28 mouse cellular contexts compared by ENCODE assay signal in the genomic region with DNA sequence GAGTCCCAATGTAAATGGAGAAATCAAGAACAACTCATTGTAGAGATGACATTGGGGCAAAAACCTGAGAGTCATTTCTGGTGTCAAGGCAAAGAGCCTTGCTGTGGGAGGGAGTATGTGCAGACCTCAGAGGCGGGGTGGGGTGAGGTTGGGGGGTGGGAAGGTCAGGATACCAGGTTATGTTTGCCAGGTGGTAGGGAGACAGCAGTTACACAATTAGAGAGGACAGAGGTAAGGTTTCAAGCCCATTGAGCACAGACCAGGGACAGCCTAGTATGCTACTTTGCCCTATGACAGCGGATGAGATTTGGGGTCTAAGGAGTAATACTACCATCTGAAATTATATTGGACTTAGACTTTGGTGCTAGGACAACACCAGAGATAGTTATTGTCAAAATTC. TPM values are rescaled to one million over a fixed set of nuclear protein-coding genes. Genes with fewer than 3 reads are reported as not detected.
"Had no signal": no experiment of that assay in that cellular context is flagged by ENCODE, and none has a peak within 500 bp of the region (broad histone marks: within the 10 kb centered on the region; RNA-seq: fewer than 3 reads in every experiment).

No protein-coding gene starts in this region.

- H3K36me3 ChIP-seq: heart, embryonic 12.5 days; hindbrain, embryonic 10.5 days; hindbrain, embryonic 12.5 days; intestine, embryonic 15.5 days; limb, embryonic 13.5 days; limb, embryonic 15.5 days had no signal

- DNase-seq: gastrocnemius, adult 2 months; gastrocnemius, postnatal 10 days; gastrocnemius, postnatal 25 days; heart, adult 2 months; heart, postnatal 10 days; heart, postnatal 4 days; kidney, adult 18-20 months; kidney, adult 8-10 months; kidney, postnatal 10 days; kidney, postnatal 25 days; kidney, postnatal 4 days; layer of hippocampus, postnatal 36 days; left cerebral cortex, postnatal 4 days had no signal

- H3K27me3 ChIP-seq: heart, embryonic 12.5 days; hindbrain, embryonic 12.5 days; intestine, embryonic 15.5 days; limb, embryonic 13.5 days; limb, embryonic 15.5 days had no signal

- H3K9ac ChIP-seq: heart, embryonic 12.5 days; hindbrain, embryonic 12.5 days; hindbrain, embryonic 14.5 days; intestine, embryonic 15.5 days; limb, embryonic 13.5 days; limb, embryonic 15.5 days had no signal

- H3K27ac ChIP-seq: gastrocnemius, adult 2 months; heart, adult 2 months; hindbrain, embryonic 10.5 days; hindbrain, embryonic 12.5 days; hindbrain, embryonic 14.5 days; intestine, embryonic 15.5 days; layer of hippocampus, adult 2 months; limb, embryonic 13.5 days; limb, embryonic 15.5 days had no signal

- ATAC-seq: hindbrain, embryonic 16.5 days; inflammation-experienced regulatory T-cells, adult 6 months; intestine, embryonic 15.5 days; intestine, postnatal 0 days had no signal

- H3K9me3 ChIP-seq: heart, embryonic 12.5 days; hindbrain, embryonic 10.5 days; hindbrain, embryonic 12.5 days; intestine, embryonic 15.5 days; limb, embryonic 13.5 days; limb, embryonic 15.5 days had no signal

- H3K4me2 ChIP-seq: heart, embryonic 12.5 days; hindbrain, embryonic 12.5 days; hindbrain, embryonic 14.5 days; intestine, embryonic 15.5 days; limb, embryonic 13.5 days; limb, embryonic 15.5 days had no signal

- H3K4me3 ChIP-seq: gastrocnemius, adult 2 months; heart, adult 2 months; heart, embryonic 12.5 days; hindbrain, embryonic 10.5 days; hindbrain, embryonic 12.5 days; intestine, embryonic 15.5 days; layer of hippocampus, adult 2 months; limb, embryonic 13.5 days; limb, embryonic 15.5 days had no signal

RNA-seq across cellular contexts. Expression of a gene that starts 42.8 kb away (rescaled TPM):
- polyA plus RNA-seq: inflammation-experienced regulatory T-cells, adult 6 months; kidney, embryonic 14.5 days; kidney, embryonic 16.5 days had no signal

RNA-seq across cellular contexts. Expression of a gene that starts 43.8 kb away (rescaled TPM):
- polyA plus RNA-seq: heart, embryonic 12.5 days; heart, embryonic 16.5 days; inflammation-experienced regulatory T-cells, adult 6 months; limb, embryonic 11.5 days had no signal
